Mouse (Mus musculus) megakaryocyte, embryonic 14.5 days (primary cell): ENCODE measurements around the gene Rab8b.

Experiments
- FLI1 ChIP-seq: IDR thresholded peaks from 2 replicates; pipeline ENCODE4 v1.6.1; 2012; ENCODE audit warnings: low read length, inconsistent platforms, mixed read lengths
- GATA1 ChIP-seq: IDR thresholded peaks from 3 replicates; pipeline ENCODE4 v1.6.1; 2012; ENCODE audit warnings: mixed read lengths, low read length, inconsistent platforms, borderline replicate concordance

DNA sequence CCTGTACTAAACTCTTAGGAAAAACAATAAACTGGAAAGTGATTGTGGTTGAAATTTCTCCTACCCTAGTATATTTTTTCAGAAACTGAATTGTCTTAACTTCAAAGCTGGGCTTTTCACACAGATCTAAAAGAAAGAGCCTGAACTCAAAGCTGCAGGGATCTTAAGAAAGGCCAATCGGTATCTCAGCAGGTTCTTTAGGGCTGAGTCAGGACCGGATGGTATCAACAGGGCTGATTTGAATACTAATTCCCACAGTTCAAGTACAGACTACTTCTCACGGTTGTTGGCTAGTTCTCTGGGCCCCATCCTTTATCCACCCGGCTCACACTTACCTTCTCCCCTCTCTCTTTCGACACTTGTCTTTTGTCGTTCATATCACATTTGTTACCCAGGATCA lies 66.9 kb downstream of the Rab8b start:
- no peak for TF ChIP-seq FLI1
- no peak for TF ChIP-seq GATA1
